Mouse (Mus musculus) spleen, adult 2 months (tissue): ENCODE results near the gene Sept11.

ENCODE experiments used
- CTCF ChIP-seq: fragments of 200-500 bp; IDR thresholded peaks from 2 replicates; pipeline ENCODE4 v1.5.1; 2011; ENCODE audit warnings: mild to moderate bottlenecking, inconsistent platforms; ENCODE audit not compliant: insufficient read depth, insufficient read length, insufficient replicate concordance; ENCODE audit errors: extremely low read depth
- POLR2A ChIP-seq: fragments of 200-500 bp; IDR thresholded peaks from 2 replicates; pipeline ENCODE4 v1.6.1; 2011; ENCODE audit warnings: low read depth, low read length, inconsistent platforms

GRCm38 (mm10) chr5:93124031-93124826, 31.0 kb downstream of the Sept11 start:
- TF ChIP-seq POLR2A (no peak), CTCF (no peak)
